ENCODE assay signal across 14 mouse cellular contexts in the genomic region with DNA sequence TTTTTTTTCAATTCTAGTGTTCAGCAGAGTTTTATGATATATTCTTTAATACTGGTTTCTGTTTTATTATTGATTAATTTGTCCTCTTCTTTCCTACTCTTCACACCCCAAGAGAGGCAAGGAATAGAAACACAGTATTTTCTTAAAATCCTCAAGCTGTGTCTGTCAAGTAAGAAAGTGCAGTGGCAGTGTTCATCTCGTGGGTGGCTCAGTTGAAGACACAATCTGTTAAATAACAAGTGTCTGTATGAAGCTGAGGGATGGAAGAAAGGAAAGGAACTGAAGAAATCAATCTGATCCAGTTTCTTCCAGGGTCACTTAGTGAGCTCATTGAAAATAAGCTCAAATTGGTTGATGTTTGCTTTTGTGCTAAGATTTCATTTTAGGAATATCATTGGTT.
"Had no signal": no experiment of that assay in that cellular context is flagged by ENCODE, and none has a peak within 500 bp of the region (broad histone marks: within the 10 kb centered on the region; RNA-seq: fewer than 3 reads in every experiment).

No protein-coding gene starts in this region.

- H3K4me3 ChIP-seq: intestine, embryonic 15.5 days; limb, embryonic 13.5 days; midbrain, embryonic 12.5 days; neural tube, embryonic 13.5 days had no signal

- DNase-seq: kidney, adult 18-20 months; kidney, postnatal 10 days; kidney, postnatal 4 days; lung, adult 18-20 months; retina, postnatal 1 day; right cerebral cortex, postnatal 25 days; spleen, adult 18-20 months; thymus, adult 2 months; thymus, postnatal 36 days had no signal

- H3K27ac ChIP-seq: intestine, embryonic 15.5 days; limb, embryonic 13.5 days; liver, embryonic 14.5 days; midbrain, embryonic 12.5 days; neural tube, embryonic 13.5 days had no signal
